Mouse (Mus musculus) embryonic facial prominence, embryonic 14.5 days (tissue): ENCODE data around the gene Col4a2. TPM values are rescaled to one million over a fixed set of nuclear protein-coding genes. Genes with fewer than 3 reads are reported as not detected.

Experiments
- ATAC-seq: fragments of 200-750 bp; cut with Nextera tagmentation; 2 replicates; pipeline ENCODE4 v1.8.0; 2017; ENCODE audit warnings: low read depth, moderate number of reproducible peaks, moderate TSS enrichment
- DNase-seq: peaks from one replicate; pipeline ENCODE4 v3.0.0-alpha.2; 2015; ENCODE audit warnings: low spot score
- H3K27ac ChIP-seq: fragments of 300-500 bp; sonication (generic); replicated peaks from 2 replicates; pipeline ENCODE4 v1.5.1; 2014; ENCODE audit warnings: low read depth, mild to moderate bottlenecking, low read length, moderate library complexity
- H3K27me3 ChIP-seq: fragments of 300-500 bp; sonication (generic); replicated peaks from 2 replicates; pipeline ENCODE4 v1.6.1; 2014; ENCODE audit warnings: low read length; ENCODE audit not compliant: control insufficient read depth, insufficient read depth
- H3K36me3 ChIP-seq: fragments of 300-500 bp; sonication (generic); 2 replicates; pipeline ENCODE4 v1.6.1; 2014; ENCODE audit warnings: low read length, mixed read lengths; ENCODE audit not compliant: control insufficient read depth, insufficient read depth
- H3K4me1 ChIP-seq: fragments of 300-500 bp; sonication (generic); 2 replicates; pipeline ENCODE4 v1.6.1; 2014; ENCODE audit warnings: antibody characterized with exemption, low read length; ENCODE audit not compliant: control insufficient read depth, insufficient read depth
- H3K4me2 ChIP-seq: fragments of 300-500 bp; sonication (generic); 2 replicates; pipeline ENCODE4 v1.6.1; 2014; ENCODE audit warnings: low read depth, mild to moderate bottlenecking, low read length, moderate library complexity, mixed read lengths
- H3K4me3 ChIP-seq: fragments of 300-500 bp; sonication (generic); 2 replicates; pipeline ENCODE4 v1.5.1; 2014; ENCODE audit warnings: low read depth, mild to moderate bottlenecking, low read length
- H3K9ac ChIP-seq: fragments of 300-500 bp; sonication (generic); 2 replicates; pipeline ENCODE4 v1.6.1; 2014; ENCODE audit warnings: low read depth, mild to moderate bottlenecking, low read length, moderate library complexity, mixed read lengths
- H3K9me3 ChIP-seq: fragments of 300-500 bp; sonication (generic); 2 replicates; pipeline ENCODE4 v1.6.1; 2016; ENCODE audit warnings: low read length; ENCODE audit not compliant: control insufficient read depth
- WGBS: fragments of 180-500 bp; shearing (Covaris S2); extraction: QIAGEN DNeasy Blood & Tissue Kit; methylation state at CpG from one replicate; pipeline ENCODE4 v1.1.7; 2014; 5-methylcytosine and 5-hydroxymethylcytosine counted together
- polyA plus RNA-seq: library from polyadenylated mRNA; unstranded; fragments of >200 nt; fragmentation: Nextera tagmentation; extraction: Ambion mirVana; gene quantifications from 2 replicates; pipeline ENCODE4 v1.2.1, GENCODE M21; 2014

Gene Col4a2
- polyA plus RNA-seq, 1 experiment from 2014 or later, result 95.9 TPM

- ATAC-seq, result peak; percentile 63; the same call in 1 of the 2 replicates
- H3K9me3 ChIP-seq, result no peaks in the 10 kb centered on the region
- peaks cover 23% of the 10 kb centered on the region for H3K4me1 ChIP-seq
- H3K27me3 ChIP-seq, result no peaks in the 10 kb centered on the region
- peak overlapping the region; percentile 19; the same call in 1 of the 2 replicates for H3K4me2 ChIP-seq
- no peak overlapping the region for H3K4me3 ChIP-seq
- 24% methylated on average over 12 of the region's 12 CpGs for WGBS
- no peak overlapping the region for H3K9ac ChIP-seq
- H3K36me3 ChIP-seq, result no peaks in the 10 kb centered on the region
- H3K27ac ChIP-seq, result peak overlapping the region; percentile 59
- DNase-seq, result peak; percentile 74
Observed at GRCm38 (mm10) chr8:11298531-11299316, 13.9 kb upstream of the Col4a2 start.

GRCm38 (mm10) chr8:11299317-11299602 lies 13.3 kb upstream of the Col4a2 start:
- Histone ChIP-seq H3K4me2 (peak overlapping the region; percentile 19; the same call in 1 of the 2 replicates), H3K9me3 (no peaks in the 10 kb centered on the region), H3K4me3 (no peak overlapping the region), H3K27ac (peak overlapping the region; percentile 59), H3K4me1 (peaks cover 23% of the 10 kb centered on the region), H3K9ac (no peak overlapping the region), H3K27me3 (no peaks in the 10 kb centered on the region), H3K36me3 (no peaks in the 10 kb centered on the region)
- ATAC-seq (no peak), DNase-seq (no peak)
- 42% methylated on average over 3 of the region's 3 CpGs for WGBS

- H3K36me3 ChIP-seq, result no peaks in the 10 kb centered on the region
- no peak for ATAC-seq
- no peaks in the 10 kb centered on the region for H3K9me3 ChIP-seq
- H3K4me1 ChIP-seq, result peaks cover 23% of the 10 kb centered on the region
- H3K27me3 ChIP-seq, result no peaks in the 10 kb centered on the region
- WGBS, result 69% methylated on average over 8 of the region's 8 CpGs
- no peak for DNase-seq
- no peak overlapping the region for H3K27ac ChIP-seq
- no peak overlapping the region for H3K4me3 ChIP-seq
- H3K4me2 ChIP-seq, result no peak overlapping the region
- H3K9ac ChIP-seq, result no peak overlapping the region
Observed at GRCm38 (mm10) chr8:11300436-11300835, 12.2 kb upstream of the Col4a2 start.

- Histone ChIP-seq H3K4me1 (peaks cover 8% of the 10 kb centered on the region), H3K27me3 (no peaks in the 10 kb centered on the region), H3K36me3 (no peaks in the 10 kb centered on the region), H3K4me2 (no peak overlapping the region), H3K27ac (no peak overlapping the region), H3K4me3 (no peak overlapping the region), H3K9ac (no peak overlapping the region), H3K9me3 (no peaks in the 10 kb centered on the region)
- WGBS, result 78% methylated on average over 6 of the region's 6 CpGs
- DNase-seq, result no peak
- no peak for ATAC-seq
Observed at GRCm38 (mm10) chr8:11304027-11304601, 8.5 kb upstream of the Col4a2 start.

- Histone ChIP-seq H3K27ac (no peak overlapping the region), H3K36me3 (no peaks in the 10 kb centered on the region), H3K4me3 (no peak overlapping the region), H3K9me3 (no peaks in the 10 kb centered on the region), H3K9ac (no peak overlapping the region), H3K4me2 (no peak overlapping the region), H3K4me1 (no peaks in the 10 kb centered on the region), H3K27me3 (no peaks in the 10 kb centered on the region)
- ATAC-seq, result no peak
- 86% methylated on average over 1 of the region's 1 CpGs for WGBS
- DNase-seq, result no peak
Observed at GRCm38 (mm10) chr8:11305539-11305938, 7.1 kb upstream of the Col4a2 start.

- no peaks in the 10 kb centered on the region for H3K9me3 ChIP-seq
- no peak overlapping the region for H3K27ac ChIP-seq
- H3K4me2 ChIP-seq, result no peak overlapping the region
- no peak for ATAC-seq
- DNase-seq, result no peak
- H3K36me3 ChIP-seq, result no peaks in the 10 kb centered on the region
- H3K4me1 ChIP-seq, result no peaks in the 10 kb centered on the region; the same call in 1 of the 2 replicates
- no peak overlapping the region for H3K9ac ChIP-seq
- 82% methylated on average over 7 of the region's 7 CpGs for WGBS
- no peaks in the 10 kb centered on the region for H3K27me3 ChIP-seq
- H3K4me3 ChIP-seq, result no peak overlapping the region
Observed at GRCm38 (mm10) chr8:11307451-11307850, 5.2 kb upstream of the Col4a2 start.

GRCm38 (mm10) chr8:11308570-11308998 lies 4.0 kb upstream of the Col4a2 start:
- Histone ChIP-seq H3K4me2 (peak overlapping the region; percentile 92; the same call in 1 of the 2 replicates), H3K27ac (no peak overlapping the region), H3K36me3 (no peaks in the 10 kb centered on the region), H3K27me3 (no peaks in the 10 kb centered on the region), H3K9me3 (no peaks in the 10 kb centered on the region), H3K4me3 (no peak overlapping the region), H3K9ac (no peak overlapping the region), H3K4me1 (peaks cover 3% of the 10 kb centered on the region)
- ATAC-seq (no peak), DNase-seq (no peak)
- 70% methylated on average over 7 of the region's 7 CpGs for WGBS

GRCm38 (mm10) chr8:11309226-11309625 lies 3.4 kb upstream of the Col4a2 start:
- no peak overlapping the region for H3K4me3 ChIP-seq
- H3K9ac ChIP-seq, result no peak overlapping the region
- no peak for ATAC-seq
- no peak overlapping the region; the same call in 1 of the 2 replicates for H3K27ac ChIP-seq
- peaks cover 9% of the 10 kb centered on the region for H3K4me1 ChIP-seq
- no peaks in the 10 kb centered on the region for H3K27me3 ChIP-seq
- no peak for DNase-seq
- no peaks in the 10 kb centered on the region for H3K36me3 ChIP-seq
- H3K9me3 ChIP-seq, result no peaks in the 10 kb centered on the region
- H3K4me2 ChIP-seq, result peak overlapping the region; percentile 92
- WGBS, result 61% methylated on average over 5 of the region's 5 CpGs
